Comparison of ENCODE assay signal across 8 mouse cellular contexts in genomic region chr8:71670621-71671548, GRCm38 (mm10). TPM values are rescaled to one million over a fixed set of nuclear protein-coding genes. Genes with fewer than 3 reads are reported as not detected.
DNase-seq lines count a peak whose midpoint lies in the region; ATAC-seq lines count a peak whose summit lies in the region.

No protein-coding gene starts in this region.

- H3K4me2 ChIP-seq in midbrain, embryonic 16.5 days (ENCODE audit: low read length): peak overlapping the region; percentile 73

- H3K4me1 ChIP-seq in hindbrain, embryonic 10.5 days (replicated peaks): peaks cover 61% of the 10 kb centered on the region
- peaks cover 45% of the 10 kb centered on the region for H3K4me1 ChIP-seq in midbrain, embryonic 16.5 days (ENCODE audit: control insufficient read depth, insufficient read depth, low read length)

- H3K36me3 ChIP-seq in hindbrain, embryonic 10.5 days: no peaks in the 10 kb centered on the region
- H3K36me3 ChIP-seq in midbrain, embryonic 16.5 days (ENCODE audit: control insufficient read depth, insufficient read depth, low read length): no peaks in the 10 kb centered on the region

- DNase-seq in adrenal gland, postnatal 10 days: peak; percentile 58
- no peak for DNase-seq in adrenal gland, postnatal 4 days (ENCODE audit: low spot score in 2 of 2)
- DNase-seq in Muller cell, postnatal 12 days (ENCODE audit: inconsistent ontology term): peak; percentile 86
- DNase-seq in embryo, embryonic 11.5 days (ENCODE audit: low read depth, low spot score): peak; percentile 72
- DNase-seq in hindbrain, embryonic 10.5 days (ENCODE audit: low spot score): peak; percentile 83
- peak; percentile 71 to 73 for DNase-seq in left cerebral cortex, adult 8-10 months (ENCODE audit: low spot score in 2 of 2)
- DNase-seq in thymus, postnatal 4 days: peak; percentile 58

- peak; percentile 66 for ATAC-seq in midbrain, embryonic 16.5 days

- H3K4me3 ChIP-seq in hindbrain, embryonic 10.5 days: peak overlapping the region; percentile 68
- H3K4me3 ChIP-seq in midbrain, embryonic 16.5 days (ENCODE audit: low read depth, low read length): peak overlapping the region; percentile 90

- peak overlapping the region; percentile 77 for H3K27ac ChIP-seq in hindbrain, embryonic 10.5 days
- peak overlapping the region; percentile 94 for H3K27ac ChIP-seq in midbrain, embryonic 16.5 days (ENCODE audit: low read length)

- H3K9ac ChIP-seq in midbrain, embryonic 16.5 days (ENCODE audit: low read depth, low read length): peak overlapping the region; percentile 85

- peaks cover 88% of the 10 kb centered on the region for H3K27me3 ChIP-seq in hindbrain, embryonic 10.5 days (ENCODE audit: insufficient read depth, poor library complexity, severe bottlenecking)
- H3K27me3 ChIP-seq in midbrain, embryonic 16.5 days (ENCODE audit: control insufficient read depth, insufficient read depth, low read depth, low read length): no peaks in the 10 kb centered on the region

- under 1% methylated on average over 64 of the region's 64 CpGs for WGBS in hindbrain, embryonic 10.5 days
- under 1% methylated on average over 60 of the region's 64 CpGs for WGBS in midbrain, embryonic 16.5 days

- H3K9me3 ChIP-seq in hindbrain, embryonic 10.5 days: no peaks in the 10 kb centered on the region
- no peaks in the 10 kb centered on the region for H3K9me3 ChIP-seq in midbrain, embryonic 16.5 days (replicated peaks; ENCODE audit: control insufficient read depth, low read length, poor library complexity, severe bottlenecking)

RNA-seq across cellular contexts. Expression of gene Unc13a, which starts 0.7 kb away (rescaled TPM):
- total RNA-seq in adrenal gland, postnatal 10 days (2021): 1 to 10 TPM; 3.8 to 7.1 TPM
- total RNA-seq in adrenal gland, postnatal 4 days (2021): 10 to 100 TPM; 11.7 to 12.9 TPM
- 4.4 and 8.4 TPM in 2 replicates for polyA plus RNA-seq in hindbrain, embryonic 10.5 days (2016; fragmentation: Nextera tagmentation; extraction: Ambion mirVana)
- 100 to 1,000 TPM; 237 to 269 (median 246) TPM for total RNA-seq in left cerebral cortex, adult 8-10 months (2022)
- 23.5 and 29.0 TPM in 2 replicates for polyA plus RNA-seq in midbrain, embryonic 16.5 days (2015; fragmentation: Nextera tagmentation; extraction: Ambion mirVana)

RNA-seq across cellular contexts. Expression of gene Jak3, which starts 5.2 kb away (rescaled TPM):
- 10 to 100 TPM; 18.5 to 25.9 TPM for total RNA-seq in adrenal gland, postnatal 10 days (2021)
- 10 to 100 TPM; 17.7 to 19.3 TPM for total RNA-seq in adrenal gland, postnatal 4 days (2021)
- polyA plus RNA-seq in hindbrain, embryonic 10.5 days (2016; fragmentation: Nextera tagmentation; extraction: Ambion mirVana): 3.2 and 3.6 TPM in 2 replicates
- total RNA-seq in left cerebral cortex, adult 8-10 months (2022): 1 to 10 TPM; 4.4 to 7.3 (median 6.1) TPM
- 4.7 and 5.4 TPM in 2 replicates for polyA plus RNA-seq in midbrain, embryonic 16.5 days (2015; fragmentation: Nextera tagmentation; extraction: Ambion mirVana)

RNA-seq across cellular contexts. Expression of gene Insl3, which starts 18.1 kb away (rescaled TPM):
- 10 to 100 TPM in 1 of 2 experiments, 1 to 10 TPM in 1; 7.3 to 10.8 TPM for total RNA-seq in adrenal gland, postnatal 10 days (2021)
- 1 to 10 TPM; 6.8 to 8.5 TPM for total RNA-seq in adrenal gland, postnatal 4 days (2021)
- polyA plus RNA-seq in hindbrain, embryonic 10.5 days (2016; fragmentation: Nextera tagmentation; extraction: Ambion mirVana): 0.37 and 0.58 TPM in 2 replicates
- total RNA-seq in left cerebral cortex, adult 8-10 months (2022): 1 to 10 TPM; 1.4 to 3.2 (median 2.1) TPM
- polyA plus RNA-seq in midbrain, embryonic 16.5 days (2015; fragmentation: Nextera tagmentation; extraction: Ambion mirVana): 1.4 TPM in 1 of 2 replicates, not detected in the other

RNA-seq across cellular contexts. Expression of gene B3gnt3, which starts 30.7 kb away (rescaled TPM):
- total RNA-seq in adrenal gland, postnatal 10 days (2021): 1 to 10 TPM; 6.4 to 6.7 TPM
- 1 to 10 TPM; 4.4 to 5.0 TPM for total RNA-seq in adrenal gland, postnatal 4 days (2021)
- 0.64 and 1.0 TPM in 2 replicates for polyA plus RNA-seq in hindbrain, embryonic 10.5 days (2016; fragmentation: Nextera tagmentation; extraction: Ambion mirVana)
- under 1 TPM; 0.41 to 0.88 (median 0.70) TPM for total RNA-seq in left cerebral cortex, adult 8-10 months (2022)
- polyA plus RNA-seq in midbrain, embryonic 16.5 days (2015; fragmentation: Nextera tagmentation; extraction: Ambion mirVana): 0.20 and 0.50 TPM in 2 replicates

RNA-seq across cellular contexts. Expression of gene Fcho1, which starts 54.6 kb away (rescaled TPM):
- total RNA-seq in adrenal gland, postnatal 10 days (2021): 1 to 10 TPM; 4.8 to 8.4 TPM
- total RNA-seq in adrenal gland, postnatal 4 days (2021): 1 to 10 TPM; 8.4 to 9.8 TPM
- polyA plus RNA-seq in hindbrain, embryonic 10.5 days (2016; fragmentation: Nextera tagmentation; extraction: Ambion mirVana): 16.7 and 26.9 TPM in 2 replicates
- total RNA-seq in left cerebral cortex, adult 8-10 months (2022): 100 to 1,000 TPM; 150 to 181 (median 159) TPM
- 88.4 and 107 TPM in 2 replicates for polyA plus RNA-seq in midbrain, embryonic 16.5 days (2015; fragmentation: Nextera tagmentation; extraction: Ambion mirVana)

Comparison
In these comparisons a context has a peak if more than half of its experiments do, and no peak if none do; other contexts are left out.
1. DNase-seq: peak in adrenal gland, postnatal 10 days (single experiment), Muller cell, postnatal 12 days (single experiment), embryo, embryonic 11.5 days (single experiment), hindbrain, embryonic 10.5 days (single experiment), left cerebral cortex, adult 8-10 months (2 of 2) and thymus, postnatal 4 days (single experiment); none in adrenal gland, postnatal 4 days (0 of 2).
2. RNA of gene Unc13a, which starts 0.7 kb away (total RNA-seq): 237 to 269 TPM in left cerebral cortex, adult 8-10 months; 11.7 to 12.9 TPM in adrenal gland, postnatal 4 days and 3.8 to 7.1 TPM in adrenal gland, postnatal 10 days; every median in the first group is over 10 times any median in the second.